Mouse (Mus musculus) inflammation-experienced regulatory T-cells, adult 6 months (primary cell): ENCODE measurements around the gene Sstr5. TPM values are rescaled to one million over a fixed set of nuclear protein-coding genes. Genes with fewer than 3 reads are reported as not detected.

Experiments
- ATAC-seq: one replicate; pipeline ENCODE4 v1.8.0; 2017
- polyA plus RNA-seq, 3 experiments: library from polyadenylated mRNA; unstranded; fragments of 100-300 nt; shearing (Covaris generic); gene quantifications; one replicate each; pipeline ENCODE4 v1.2.1; 2017

Gene Sstr5
- polyA plus RNA-seq, 3 experiments from 2014 or later: not detected

GRCm38 (mm10) chr17:25472044-25472443 is 25.0 kb downstream of the Sstr5 start:
- ATAC-seq: no peak

- no peak for ATAC-seq
Observed at GRCm38 (mm10) chr17:25471418-25471817, 25.7 kb downstream of the Sstr5 start.

GRCm38 (mm10) chr17:25469798-25470197 is 27.3 kb downstream of the Sstr5 start:
- ATAC-seq: no peak

GRCm38 (mm10) chr17:25468301-25468700 is 28.8 kb downstream of the Sstr5 start:
- ATAC-seq: no peak

GRCm38 (mm10) chr17:25467781-25468180 is 29.3 kb downstream of the Sstr5 start:
- no peak for ATAC-seq

GRCm38 (mm10) chr17:25466257-25466656 is 30.8 kb downstream of the Sstr5 start:
- ATAC-seq: no peak

- no peak for ATAC-seq
Observed at GRCm38 (mm10) chr17:25464091-25464490, 33.0 kb downstream of the Sstr5 start.

GRCm38 (mm10) chr17:25463326-25463945 is 33.7 kb downstream of the Sstr5 start:
- ATAC-seq: no peak

GRCm38 (mm10) chr17:25462236-25462875 is 34.7 kb downstream of the Sstr5 start:
- ATAC-seq: no peak

- no peak for ATAC-seq
Observed at GRCm38 (mm10) chr17:25456540-25456939, 40.5 kb downstream of the Sstr5 start.

- ATAC-seq: no peak
Observed at GRCm38 (mm10) chr17:25454272-25454671, 42.8 kb downstream of the Sstr5 start, which contains the start of gene Tekt4. Gene Tekt4 (plus strand): TSS chr17:25454615.

- no peak for ATAC-seq
Observed at GRCm38 (mm10) chr17:25452246-25452965, 44.7 kb downstream of the Sstr5 start.

GRCm38 (mm10) chr17:25450329-25450728 is 46.8 kb downstream of the Sstr5 start:
- no peak for ATAC-seq

- ATAC-seq: no peak
Observed at GRCm38 (mm10) chr17:25447865-25448264, 49.2 kb downstream of the Sstr5 start.

GRCm38 (mm10) chr17:25445841-25446240 is 51.2 kb downstream of the Sstr5 start:
- ATAC-seq: no peak

GRCm38 (mm10) chr17:25445074-25445473 is 52.0 kb downstream of the Sstr5 start:
- ATAC-seq: no peak

GRCm38 (mm10) chr17:25442889-25443288 is 54.2 kb downstream of the Sstr5 start:
- no peak for ATAC-seq

GRCm38 (mm10) chr17:25441417-25441816 is 55.7 kb downstream of the Sstr5 start:
- no peak for ATAC-seq

Other genes with a start within 250 kb of the Sstr5 start
- 10 to 100 TPM in 2 of 3 experiments, 1 to 10 TPM in 1; 2.6 to 42.7 (median 10.9) TPM for gene Baiap3, start 240.9 kb downstream of the Sstr5 start, polyA plus RNA-seq
- 100 to 1,000 TPM; 418 to 487 (median 438) TPM for gene Ube2i, start 222.7 kb downstream of the Sstr5 start, polyA plus RNA-seq
- gene Prss34, start 198.9 kb downstream of the Sstr5 start, polyA plus RNA-seq: not detected
- not detected for gene Prss28, start 188.6 kb downstream of the Sstr5 start, polyA plus RNA-seq
- gene Prss29, start 178.6 kb downstream of the Sstr5 start, polyA plus RNA-seq: not detected
- not detected for gene Tpsab1, start 151.7 kb downstream of the Sstr5 start, polyA plus RNA-seq
- not detected for gene Tpsb2, start 131.0 kb downstream of the Sstr5 start, polyA plus RNA-seq
- gene Tpsg1, start 128.0 kb downstream of the Sstr5 start, polyA plus RNA-seq: not detected
- gene Cacna1h, start 63.5 kb downstream of the Sstr5 start, polyA plus RNA-seq: not detected
- gene Tekt4, start 42.7 kb downstream of the Sstr5 start, polyA plus RNA-seq: not detected
- gene Sox8, start 73.4 kb upstream of the Sstr5 start, polyA plus RNA-seq: not detected
- 10 to 100 TPM; 11.3 to 19.4 (median 16.5) TPM for gene Lmf1, start 81.8 kb upstream of the Sstr5 start, polyA plus RNA-seq
- not detected for gene Gng13, start 219.9 kb upstream of the Sstr5 start, polyA plus RNA-seq
- 10 to 100 TPM in 1 of 3 experiments, 1 to 10 TPM in 2; 1.4 to 12.9 (median 3.9) TPM for gene Chtf18, start 230.1 kb upstream of the Sstr5 start, polyA plus RNA-seq
- gene Rpusd1, start 230.4 kb upstream of the Sstr5 start, polyA plus RNA-seq: 10 to 100 TPM in 2 of 3 experiments, 1 to 10 TPM in 1; 8.6 to 12.5 (median 11.2) TPM
- not detected for gene Mslnl, start 238.8 kb upstream of the Sstr5 start, polyA plus RNA-seq